Mouse (Mus musculus) heart, embryonic 14.5 days (tissue): ENCODE measurements around the gene Rab35. TPM values are rescaled to one million over a fixed set of nuclear protein-coding genes. Genes with fewer than 3 reads are reported as not detected.

Experiments
- ATAC-seq: fragments of 200-750 bp; cut with Nextera tagmentation; 2 replicates; pipeline ENCODE4 v1.8.0; 2017; ENCODE audit warnings: low read depth, moderate TSS enrichment; ENCODE audit not compliant: insufficient number of reproducible peaks, insufficient read depth, low FRiP score
- H3K27ac ChIP-seq, 2 experiments: fragments of 200-500 bp in 1 of 2; fragments of 300-500 bp in 1 of 2; sonication (generic) in 1 of 2; replicated peaks in 1 of 2; 2 replicates each; pipeline ENCODE4 v1.5.1; 2012 to 2014; ENCODE audit warnings: low read depth in 2 of 2, low read length in 2 of 2, control low read depth in 1 of 2, mild to moderate bottlenecking in 1 of 2, mixed read lengths in 1 of 2; ENCODE audit not compliant: control insufficient read depth in 1 of 2, insufficient read depth in 1 of 2
- H3K27me3 ChIP-seq: fragments of 300-500 bp; sonication (generic); 2 replicates; pipeline ENCODE4 v1.6.1; 2014; ENCODE audit warnings: mild to moderate bottlenecking, low read length, control low read depth; ENCODE audit not compliant: control insufficient read depth, insufficient read depth
- H3K36me3 ChIP-seq: fragments of 300-500 bp; sonication (generic); 2 replicates; pipeline ENCODE4 v1.6.1; 2014; ENCODE audit warnings: mild to moderate bottlenecking, control low read depth, low read length, mixed read lengths; ENCODE audit not compliant: control insufficient read depth, insufficient read depth
- H3K4me1 ChIP-seq, 2 experiments: fragments of 200-500 bp in 1 of 2; fragments of 300-500 bp in 1 of 2; sonication (generic) in 1 of 2; 2 replicates each; pipeline ENCODE4 v1.6.1; 2012 to 2014; ENCODE audit warnings: low read length in 2 of 2, control low read depth in 1 of 2, mixed read lengths in 1 of 2; ENCODE audit not compliant: control insufficient read depth in 2 of 2, insufficient read depth in 2 of 2
- H3K4me2 ChIP-seq: fragments of 300-500 bp; sonication (generic); 2 replicates; pipeline ENCODE4 v1.6.1; 2014; ENCODE audit warnings: mild to moderate bottlenecking, low read length
- H3K4me3 ChIP-seq, 2 experiments: fragments of 200-500 bp in 1 of 2; fragments of 300-500 bp in 1 of 2; sonication (generic) in 1 of 2; 2 replicates each; pipeline ENCODE4 v1.5.1; 2012 to 2014; ENCODE audit warnings: low read length in 2 of 2, mild to moderate bottlenecking in 2 of 2, control low read depth in 1 of 2, low read depth in 1 of 2, moderate library complexity in 1 of 2; ENCODE audit not compliant: control insufficient read depth in 1 of 2, insufficient read depth in 1 of 2
- H3K9ac ChIP-seq: fragments of 300-500 bp; sonication (generic); 2 replicates; pipeline ENCODE4 v1.6.1; 2014; ENCODE audit warnings: mild to moderate bottlenecking, low read length
- H3K9me3 ChIP-seq: fragments of 300-500 bp; sonication (generic); 2 replicates; pipeline ENCODE4 v1.6.1; 2016; ENCODE audit warnings: low read length, control low read depth; ENCODE audit not compliant: control insufficient read depth
- WGBS: fragments of 180-500 bp; shearing (Covaris S2); extraction: QIAGEN DNeasy Blood & Tissue Kit; methylation state at CpG from one replicate; pipeline ENCODE4 v1.1.7; 2014; 5-methylcytosine and 5-hydroxymethylcytosine counted together
- polyA plus RNA-seq: library from polyadenylated mRNA; unstranded; fragments of >200 nt; fragmentation: Nextera tagmentation; extraction: Ambion mirVana; gene quantifications from 2 replicates; pipeline ENCODE4 v1.2.1, GENCODE M21; 2014

The Rab35 gene
- polyA plus RNA-seq, 1 experiment from 2014 or later, result 20.1 TPM

DNA sequence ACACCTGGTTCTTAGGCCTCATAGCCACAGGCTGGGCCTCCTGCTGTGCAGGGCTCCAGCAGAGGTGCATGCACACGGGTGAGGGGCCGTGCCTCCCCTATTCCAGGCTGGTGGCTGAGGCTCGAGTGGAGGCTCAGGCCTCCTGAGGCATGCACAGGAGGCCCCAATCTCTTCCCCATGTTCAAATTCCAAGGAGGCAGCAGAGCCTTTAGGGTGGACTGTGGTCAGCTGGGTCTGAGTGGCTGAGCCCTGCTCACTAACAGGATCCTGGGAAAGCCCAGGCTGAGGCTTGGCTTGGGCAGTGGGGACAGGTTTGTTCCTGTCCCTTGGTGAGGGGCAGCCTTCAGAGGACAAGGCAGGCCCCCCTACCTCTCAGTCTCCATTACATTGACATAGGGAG is 17.2 kb downstream of the Rab35 start:
- Histone ChIP-seq H3K4me1 (peaks cover 0 to 7% of the 10 kb centered on the region in 2 experiments; a peak in 2 of 4 replicates), H3K9ac (no peak overlapping the region), H3K36me3 (peaks cover 43% of the 10 kb centered on the region), H3K4me3 (no peak overlapping the region), H3K27ac (no peak overlapping the region), H3K9me3 (no peaks in the 10 kb centered on the region), H3K4me2 (no peak overlapping the region), H3K27me3 (no peaks in the 10 kb centered on the region)
- ATAC-seq, result no peak
- 66% methylated on average over 3 of the region's 3 CpGs for WGBS

DNA sequence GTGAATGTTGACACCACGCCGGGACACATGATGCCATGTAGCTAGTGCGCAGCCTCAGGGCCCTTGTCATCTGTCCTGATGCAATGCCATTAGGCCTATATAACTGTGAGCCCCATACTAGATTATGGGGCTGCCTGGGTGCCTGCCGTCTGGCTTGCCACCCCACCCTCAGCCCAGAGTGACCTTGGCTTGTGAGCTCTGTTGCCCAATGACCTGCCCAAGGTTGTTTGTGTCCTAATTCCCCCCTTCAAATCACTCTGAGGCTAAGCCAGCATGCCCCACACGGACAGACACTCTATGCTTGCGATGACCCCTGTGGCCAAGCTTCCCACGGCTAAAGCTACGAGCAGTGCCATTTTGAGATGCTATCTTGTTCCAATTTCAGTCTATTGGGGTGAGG is 18.0 kb downstream of the Rab35 start:
- H3K4me3 ChIP-seq, result no peak overlapping the region
- no peak overlapping the region for H3K27ac ChIP-seq
- peaks cover 0 to 7% of the 10 kb centered on the region in 2 experiments; a peak in 2 of 4 replicates for H3K4me1 ChIP-seq
- 85% methylated on average over 8 of the region's 8 CpGs for WGBS
- no peaks in the 10 kb centered on the region for H3K9me3 ChIP-seq
- no peak for ATAC-seq
- no peak overlapping the region for H3K9ac ChIP-seq
- H3K27me3 ChIP-seq, result no peaks in the 10 kb centered on the region
- no peak overlapping the region for H3K4me2 ChIP-seq
- peaks cover 35% of the 10 kb centered on the region for H3K36me3 ChIP-seq

DNA sequence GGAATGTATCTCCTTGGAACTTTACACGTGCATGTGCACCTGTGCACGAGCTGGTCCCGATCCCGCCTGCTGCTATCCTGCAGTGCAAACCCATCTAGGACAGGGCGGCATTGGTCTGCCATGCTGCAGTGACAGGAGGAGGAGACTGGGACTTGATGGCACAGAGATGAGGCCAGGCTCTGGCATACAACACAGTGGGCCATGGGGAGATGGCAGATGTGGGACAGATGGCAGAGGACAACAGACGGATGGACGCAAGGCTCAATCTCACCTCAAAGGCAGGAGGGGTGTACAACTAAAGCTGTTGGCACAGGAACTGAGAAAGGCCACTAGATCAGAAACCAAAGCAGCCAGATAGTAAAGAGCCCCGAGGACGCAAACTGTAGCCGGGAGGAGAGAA is 19.2 kb downstream of the Rab35 start:
- peaks cover 23% of the 10 kb centered on the region for H3K36me3 ChIP-seq
- no peak overlapping the region for H3K4me2 ChIP-seq
- H3K9me3 ChIP-seq, result no peaks in the 10 kb centered on the region
- no peak overlapping the region for H3K27ac ChIP-seq
- WGBS, result 88% methylated on average over 10 of the region's 10 CpGs
- peaks cover 0 to 7% of the 10 kb centered on the region in 2 experiments; a peak in 2 of 4 replicates for H3K4me1 ChIP-seq
- no peaks in the 10 kb centered on the region for H3K27me3 ChIP-seq
- H3K4me3 ChIP-seq, result no peak overlapping the region
- ATAC-seq, result no peak
- H3K9ac ChIP-seq, result no peak overlapping the region

DNA sequence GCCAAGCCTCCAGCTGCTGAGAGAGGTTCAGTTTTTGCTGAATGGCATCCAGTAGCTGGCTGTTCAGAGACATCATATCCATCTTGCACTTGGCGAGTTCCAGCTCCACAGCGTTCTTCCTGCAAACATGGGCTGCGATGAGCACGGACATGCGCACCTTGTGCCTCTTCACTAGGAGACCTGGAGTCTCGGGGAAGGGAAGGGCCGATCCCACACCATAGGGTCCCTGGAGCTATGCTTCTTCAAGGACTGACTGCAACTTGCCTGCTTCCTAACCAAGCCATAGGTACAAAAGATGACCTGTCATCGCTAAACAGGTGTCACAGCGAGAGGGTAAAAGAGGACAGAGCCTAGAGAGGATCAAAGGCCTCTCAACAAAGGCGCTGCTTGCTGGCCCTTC is 20.1 kb downstream of the Rab35 start:
- Histone ChIP-seq H3K4me3 (no peak overlapping the region), H3K27me3 (no peaks in the 10 kb centered on the region), H3K4me1 (peaks cover 0 to 7% of the 10 kb centered on the region in 2 experiments; a peak in 2 of 4 replicates), H3K9ac (peak overlapping the region; percentile 74; the same call in 1 of the 2 replicates), H3K27ac (no peak overlapping the region), H3K9me3 (no peaks in the 10 kb centered on the region), H3K4me2 (peak overlapping the region; percentile 81; the same call in 1 of the 2 replicates), H3K36me3 (peaks cover 14% of the 10 kb centered on the region)
- 84% methylated on average over 10 of the region's 10 CpGs for WGBS
- no peak for ATAC-seq

DNA sequence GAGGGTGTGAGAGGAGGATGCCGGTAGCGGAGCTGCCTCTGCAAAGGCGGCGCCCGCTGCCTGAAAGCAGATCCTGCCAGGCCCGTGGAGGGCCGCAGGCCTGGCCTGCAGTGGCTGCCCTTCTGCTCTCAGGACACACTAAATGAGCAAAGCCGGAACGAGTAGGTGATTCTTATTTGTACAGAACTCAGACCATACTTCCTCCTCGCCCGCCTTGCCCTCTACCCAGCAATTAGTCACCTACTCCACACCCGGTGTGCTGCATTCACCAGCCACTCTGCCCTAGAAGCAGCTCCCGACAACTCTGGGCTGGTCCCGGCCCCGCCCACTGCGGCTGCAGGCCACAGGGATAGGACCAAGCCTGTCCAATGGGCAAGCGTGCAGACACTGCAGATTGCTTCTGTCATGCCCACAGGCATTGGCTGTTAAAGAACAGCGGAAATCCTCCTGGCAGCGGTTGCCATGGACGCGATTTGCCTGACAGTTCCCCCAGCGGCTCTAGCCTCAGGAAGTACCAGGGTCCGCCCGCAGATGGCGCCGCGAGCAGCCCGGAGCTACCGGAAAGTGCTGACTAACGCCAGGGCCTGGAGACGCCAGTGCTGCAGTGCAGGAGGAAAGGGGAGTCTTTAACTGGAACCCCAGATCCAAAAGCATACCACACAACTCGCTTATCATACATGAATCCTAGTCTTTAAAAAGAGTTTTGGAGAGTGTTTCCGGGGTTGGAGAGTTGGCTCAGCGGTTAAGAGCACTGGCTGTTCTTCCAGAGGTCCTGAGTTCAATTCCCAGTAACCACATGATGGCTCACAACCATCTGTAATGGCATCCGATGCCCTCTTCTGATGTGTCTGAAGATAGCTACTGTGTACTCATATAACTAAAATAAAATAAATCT is 21.2 kb downstream of the Rab35 start:
- Histone ChIP-seq H3K36me3 (0 out of 2 replicates have a peak, but pooled peaks cover 4% of the 10 kb centered on the region), H3K4me1 (peaks cover 0 to 7% of the 10 kb centered on the region in 2 experiments; a peak in 2 of 4 replicates), H3K9ac (peak overlapping the region; percentile 74), H3K9me3 (no peaks in the 10 kb centered on the region), H3K4me3 (peak overlapping the region; percentile 44 to 59), H3K4me2 (peak overlapping the region; percentile 81), H3K27ac (peak overlapping the region; percentile 78 to 82), H3K27me3 (no peaks in the 10 kb centered on the region)
- ATAC-seq, result peak; percentile 99
- 3% methylated on average over 35 of the region's 35 CpGs for WGBS

DNA sequence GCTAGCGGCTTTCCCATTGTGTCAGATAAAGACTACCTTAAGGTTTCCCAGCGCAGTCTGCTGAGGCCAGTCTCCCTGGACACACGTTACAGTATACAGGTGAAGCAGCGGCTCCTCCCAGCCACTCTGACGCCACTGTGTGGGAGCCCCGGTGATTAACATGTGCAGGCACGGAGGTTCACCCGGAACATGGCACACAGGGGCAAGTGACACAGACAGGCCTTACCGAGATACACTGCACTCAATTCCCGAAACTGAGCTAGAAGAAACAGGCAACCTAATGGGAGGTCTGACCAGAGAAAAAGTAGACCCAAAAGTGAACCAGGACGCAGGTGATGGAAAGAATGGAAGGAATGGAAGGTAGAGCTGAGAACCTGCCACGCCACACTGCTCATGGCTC is 22.1 kb downstream of the Rab35 start:
- Histone ChIP-seq H3K36me3 (no peaks in the 10 kb centered on the region), H3K9ac (no peak overlapping the region), H3K4me2 (no peak overlapping the region), H3K27ac (no peak overlapping the region), H3K4me1 (peaks cover 0 to 7% of the 10 kb centered on the region in 2 experiments; a peak in 2 of 4 replicates), H3K27me3 (no peaks in the 10 kb centered on the region), H3K9me3 (no peaks in the 10 kb centered on the region), H3K4me3 (no peak overlapping the region)
- ATAC-seq, result no peak
- WGBS, result 91% methylated on average over 12 of the region's 12 CpGs

DNA sequence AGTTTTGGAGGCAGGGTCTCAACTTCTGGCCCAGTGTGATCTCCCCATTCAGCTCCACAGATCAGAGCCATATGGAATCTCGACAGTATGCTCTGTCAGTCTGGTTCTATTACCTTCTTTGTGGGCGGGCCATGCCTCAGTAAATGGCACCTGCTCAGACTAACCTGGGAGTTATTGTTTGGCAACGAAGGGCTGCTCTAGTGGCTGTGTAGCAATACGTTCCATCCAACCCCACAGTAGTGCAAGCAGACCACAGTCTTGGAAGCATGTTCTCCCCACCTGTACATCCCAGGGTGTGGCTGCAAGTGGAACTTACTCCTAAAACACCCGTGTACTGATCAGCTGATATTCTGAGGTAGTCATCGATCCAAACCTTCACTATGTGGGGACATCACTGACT is 25.0 kb downstream of the Rab35 start:
- no peaks in the 10 kb centered on the region for H3K36me3 ChIP-seq
- no peaks in the 10 kb centered on the region for H3K9me3 ChIP-seq
- H3K9ac ChIP-seq, result no peak overlapping the region
- no peak overlapping the region for H3K4me3 ChIP-seq
- H3K4me1 ChIP-seq, result peaks cover 0 to 7% of the 10 kb centered on the region in 2 experiments; a peak in 2 of 4 replicates
- H3K27me3 ChIP-seq, result no peaks in the 10 kb centered on the region; the same call in 1 of the 2 replicates
- H3K4me2 ChIP-seq, result no peak overlapping the region
- no peak overlapping the region for H3K27ac ChIP-seq
- no peak for ATAC-seq
- 79% methylated on average over 6 of the region's 6 CpGs for WGBS
